Mouse (Mus musculus): ENCODE results near the gene Kcnk3.

DNA sequence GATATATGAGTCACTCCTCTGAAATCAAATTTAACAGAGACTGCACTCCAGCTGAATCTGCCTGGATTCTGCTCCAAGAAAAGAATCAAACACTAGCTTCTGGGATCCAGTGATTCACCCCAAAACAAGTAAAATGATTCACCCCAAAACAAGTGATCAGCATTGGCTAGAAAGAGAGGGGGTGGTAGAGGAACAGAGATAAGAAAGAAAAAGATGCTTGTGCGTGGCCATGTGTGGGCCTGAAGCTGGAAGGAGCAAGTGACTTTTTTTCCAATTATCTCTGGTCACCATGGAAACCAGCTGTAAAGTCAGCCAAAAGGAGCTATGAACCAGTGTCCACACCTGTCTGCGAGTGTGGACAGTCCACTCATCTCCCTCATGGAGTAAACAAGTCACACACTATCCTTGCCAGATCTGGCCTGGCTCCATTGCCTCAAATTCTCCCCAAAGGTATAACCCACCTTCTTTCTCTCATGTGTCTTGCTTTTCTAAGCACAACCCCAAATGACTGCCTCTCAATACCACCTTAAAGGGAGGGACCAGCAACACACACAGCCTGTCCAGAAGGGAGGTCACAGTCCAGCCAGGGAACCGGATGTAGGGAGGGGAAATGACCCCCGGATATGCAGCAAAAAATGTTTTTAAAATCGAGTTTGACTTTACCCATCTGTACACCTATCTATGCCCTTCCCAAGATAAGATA lies 55.7 kb downstream of the Kcnk3 start:
- TF ChIP-seq CTCF (IDR thresholded peaks at IDR 0.05; ENCODE audit: insufficient read depth, low read depth, low read length) (no peak), POLR2A (IDR thresholded peaks at IDR 0.05; ENCODE audit: insufficient read depth, low read depth, low read length) (no peak)
